Mouse (Mus musculus): ENCODE measurements around the gene Plekho1.

GRCm38 (mm10) chr3:96012805-96013204 lies 17.0 kb upstream of the Plekho1 start:
- TF ChIP-seq CTCF (IDR thresholded peaks at IDR 0.05; ENCODE audit: low read depth, low read length) (no peak), POLR2A (IDR thresholded peaks at IDR 0.05; ENCODE audit: borderline replicate concordance, low read depth, low read length) (no peak)

Data from bone marrow macrophage, adult 2 months (primary cell).